11 mouse cellular contexts compared by ENCODE assay signal in genomic region chr13:28519383-28520126, GRCm38 (mm10).
DNase-seq lines count a peak whose midpoint lies in the region; ATAC-seq and TF ChIP-seq lines count a peak whose summit lies in the region.
"Had no signal": no experiment of that assay in that cellular context is flagged by ENCODE, and none has a peak within 500 bp of the region (broad histone marks: within the 10 kb centered on the region; RNA-seq: fewer than 3 reads in every experiment).

No protein-coding gene starts in this region.

- TF ChIP-seq CTCF in liver, postnatal 0 days (IDR thresholded peaks at IDR 0.05; ENCODE audit: low read depth) = no peak

- no peak for ATAC-seq in forebrain, embryonic 12.5 days (ENCODE audit: low FRiP score)
- no peak for ATAC-seq in forebrain, embryonic 16.5 days
- peak; percentile 86 for ATAC-seq in liver, postnatal 0 days
- ATAC-seq in liver, embryonic 12.5 days = no peak

- 0 out of 2 replicates have a peak overlapping the region, but pooled peaks have one; percentile 13 for H3K27ac ChIP-seq in forebrain, embryonic 12.5 days
- no peak overlapping the region for H3K27ac ChIP-seq in forebrain, embryonic 16.5 days (ENCODE audit: low read length)
- no peak overlapping the region for H3K27ac ChIP-seq in liver, postnatal 0 days (ENCODE audit: low read depth)
- H3K27ac ChIP-seq in liver, embryonic 12.5 days = no peak overlapping the region
- H3K27ac ChIP-seq: hindbrain, embryonic 15.5 days; lung, embryonic 15.5 days had no signal

- H3K36me3 ChIP-seq in forebrain, embryonic 12.5 days (replicated peaks) = no peaks in the 10 kb centered on the region
- no peaks in the 10 kb centered on the region for H3K36me3 ChIP-seq in forebrain, embryonic 16.5 days (ENCODE audit: control insufficient read depth, insufficient read depth)
- no peaks in the 10 kb centered on the region for H3K36me3 ChIP-seq in liver, postnatal 0 days (replicated peaks; ENCODE audit: insufficient read depth, low read length)
- H3K36me3 ChIP-seq in liver, embryonic 12.5 days = no peaks in the 10 kb centered on the region
- H3K36me3 ChIP-seq: hindbrain, embryonic 15.5 days; lung, embryonic 15.5 days had no signal

- no peaks in the 10 kb centered on the region for H3K9me3 ChIP-seq in forebrain, embryonic 12.5 days
- H3K9me3 ChIP-seq in forebrain, embryonic 16.5 days (ENCODE audit: control insufficient read depth, low read length) = no peaks in the 10 kb centered on the region; the same call in 1 of the 2 replicates
- peaks cover 2% of the 10 kb centered on the region; the same call in 1 of the 2 replicates for H3K9me3 ChIP-seq in liver, postnatal 0 days (ENCODE audit: low read length)
- no peaks in the 10 kb centered on the region for H3K9me3 ChIP-seq in liver, embryonic 12.5 days (replicated peaks)
- H3K9me3 ChIP-seq: hindbrain, embryonic 15.5 days; lung, embryonic 15.5 days had no signal

- no peak overlapping the region for H3K4me3 ChIP-seq in forebrain, embryonic 12.5 days (replicated peaks)
- no peak overlapping the region for H3K4me3 ChIP-seq in forebrain, embryonic 16.5 days (replicated peaks; ENCODE audit: low read length)
- no peak overlapping the region for H3K4me3 ChIP-seq in liver, postnatal 0 days (ENCODE audit: low read depth, low read length)
- H3K4me3 ChIP-seq in liver, embryonic 12.5 days = no peak overlapping the region
- H3K4me3 ChIP-seq: hindbrain, embryonic 15.5 days; lung, embryonic 15.5 days had no signal

- H3K27me3 ChIP-seq in forebrain, embryonic 12.5 days = no peaks in the 10 kb centered on the region
- H3K27me3 ChIP-seq in forebrain, embryonic 16.5 days (replicated peaks; ENCODE audit: control insufficient read depth, insufficient read depth, low read length) = no peaks in the 10 kb centered on the region
- H3K27me3 ChIP-seq in liver, postnatal 0 days (ENCODE audit: insufficient read depth, low read length) = no peaks in the 10 kb centered on the region
- no peaks in the 10 kb centered on the region for H3K27me3 ChIP-seq in liver, embryonic 12.5 days (replicated peaks)
- H3K27me3 ChIP-seq: hindbrain, embryonic 15.5 days; lung, embryonic 15.5 days had no signal

- no peak overlapping the region for H3K9ac ChIP-seq in forebrain, embryonic 12.5 days
- no peak overlapping the region for H3K9ac ChIP-seq in forebrain, embryonic 16.5 days (replicated peaks; ENCODE audit: low read depth, low read length)
- H3K9ac ChIP-seq in liver, postnatal 0 days (replicated peaks) = no peak overlapping the region
- H3K9ac ChIP-seq in liver, embryonic 12.5 days = no peak overlapping the region
- H3K9ac ChIP-seq: hindbrain, embryonic 15.5 days; lung, embryonic 15.5 days had no signal

- no peak overlapping the region for H3K4me2 ChIP-seq in forebrain, embryonic 12.5 days
- no peak overlapping the region for H3K4me2 ChIP-seq in forebrain, embryonic 16.5 days (ENCODE audit: low read length)
- no peak overlapping the region for H3K4me2 ChIP-seq in liver, postnatal 0 days (ENCODE audit: low read depth, low read length)
- no peak overlapping the region for H3K4me2 ChIP-seq in liver, embryonic 12.5 days
- H3K4me2 ChIP-seq: hindbrain, embryonic 15.5 days; lung, embryonic 15.5 days had no signal

- H3K4me1 ChIP-seq in forebrain, embryonic 12.5 days = peaks cover 9% of the 10 kb centered on the region; the same call in 1 of the 2 replicates
- H3K4me1 ChIP-seq in forebrain, embryonic 16.5 days (replicated peaks; ENCODE audit: control insufficient read depth, insufficient read depth, low read length) = peaks cover 6% of the 10 kb centered on the region; the same call in 1 of the 2 replicates
- peaks cover 4% of the 10 kb centered on the region; the same call in 1 of the 2 replicates for H3K4me1 ChIP-seq in liver, postnatal 0 days (ENCODE audit: insufficient read depth)
- H3K4me1 ChIP-seq in liver, embryonic 12.5 days = no peaks in the 10 kb centered on the region
- H3K4me1 ChIP-seq: hindbrain, embryonic 15.5 days had no signal

- 67% methylated on average over 3 of the region's 3 CpGs for WGBS in forebrain, embryonic 12.5 days
- WGBS in forebrain, embryonic 16.5 days = 53% methylated on average over 3 of the region's 3 CpGs
- 61% methylated on average over 3 of the region's 3 CpGs for WGBS in liver, postnatal 0 days (ENCODE audit: insufficient replicate concordance)
- 64% methylated on average over 3 of the region's 3 CpGs for WGBS in liver, embryonic 12.5 days (ENCODE audit: insufficient replicate concordance)

- intact Hi-C loops in heart, postnatal 14 days (cut with DNase I) = loop anchor here (5.0 kb wide), 1 partner anchor 73 kb away; no protein-coding TSS in a partner anchor

- peak; percentile 23 for DNase-seq in liver, postnatal 0 days
- peak; percentile 22 to 47 for DNase-seq in heart, postnatal 14 days
- peak; percentile 38 for DNase-seq in skeletal muscle tissue, adult 2 months (ENCODE audit: low read depth, low spot score)
- no peak for DNase-seq in thymus, postnatal 14 days
- DNase-seq in urinary bladder, postnatal 14 days (ENCODE audit: low spot score) = no peak
- DNase-seq: embryo, embryonic 11 days had no signal

- TF ChIP-seq EP300 in liver, postnatal 0 days (IDR thresholded peaks at IDR 0.05; ENCODE audit: low read depth) = no peak

Comparison
In these comparisons a context has a peak if more than half of its experiments do, and no peak if none do; other contexts are left out.
1. DNase-seq: peak in liver, postnatal 0 days (single experiment), heart, postnatal 14 days (2 of 2) and skeletal muscle tissue, adult 2 months (single experiment); none in thymus, postnatal 14 days (single experiment) and urinary bladder, postnatal 14 days (single experiment).